Mouse (Mus musculus) NIH3T3 (cell line): ENCODE measurements at regions not wholly inside any gene's neighbourhood (a gene's known extent, or its start where the extent isn't known, plus 50 kb on each side); places are given as distances from the start of the nearest gene placed in this dataset.

Source experiments
- DNase-seq: peaks from one replicate; pipeline ENCODE4 v3.0.0-alpha.2; 2012; ENCODE audit warnings: low read depth

- DNase-seq: no peak
These were observed 175.6 kb downstream of the Rnf144b start for GRCm38 (mm10) chr13:47298010-47298409.

GRCm38 (mm10) chr13:47300486-47300885 lies 178.0 kb downstream of the Rnf144b start:
- DNase-seq: no peak

- peak; percentile 77 for DNase-seq
These were observed 178.6 kb downstream of the Rnf144b start for GRCm38 (mm10) chr13:47301070-47301469.

- no peak for DNase-seq
These were observed 187.0 kb downstream of the Rnf144b start for GRCm38 (mm10) chr13:47309492-47309891.

- no peak for DNase-seq
These were observed 188.3 kb downstream of the Rnf144b start for GRCm38 (mm10) chr13:47310751-47311202.

GRCm38 (mm10) chr13:47319549-47319948 lies 197.1 kb downstream of the Rnf144b start:
- no peak for DNase-seq

- no peak for DNase-seq
These were observed 199.4 kb downstream of the Rnf144b start for GRCm38 (mm10) chr13:47321876-47322275.

GRCm38 (mm10) chr13:47335996-47336684 lies 213.7 kb downstream of the Rnf144b start:
- peak; percentile 90 for DNase-seq

GRCm38 (mm10) chr13:47336865-47337441 lies 214.5 kb downstream of the Rnf144b start:
- no peak for DNase-seq

- no peak for DNase-seq
These were observed 217.0 kb downstream of the Rnf144b start for GRCm38 (mm10) chr13:47339411-47339810.

GRCm38 (mm10) chr13:47342361-47342760 lies 219.9 kb downstream of the Rnf144b start:
- no peak for DNase-seq

GRCm38 (mm10) chr13:47345576-47345975 lies 223.1 kb downstream of the Rnf144b start:
- no peak for DNase-seq

- DNase-seq: no peak
These were observed 225.4 kb downstream of the Rnf144b start for GRCm38 (mm10) chr13:47347835-47348234.

- DNase-seq: peak; percentile 86
These were observed 226.2 kb downstream of the Rnf144b start for GRCm38 (mm10) chr13:47348517-47349145.

GRCm38 (mm10) chr13:47354446-47354845 lies 232.0 kb downstream of the Rnf144b start:
- no peak for DNase-seq

- no peak for DNase-seq
These were observed 232.7 kb downstream of the Rnf144b start for GRCm38 (mm10) chr13:47355169-47355568.

GRCm38 (mm10) chr13:47358986-47359385 lies 236.5 kb downstream of the Rnf144b start:
- DNase-seq: peak; percentile 9

- no peak for DNase-seq
These were observed 243.3 kb downstream of the Rnf144b start for GRCm38 (mm10) chr13:47365776-47366175.

GRCm38 (mm10) chr13:47368041-47368823 lies 245.8 kb downstream of the Rnf144b start:
- DNase-seq: no peak

- DNase-seq: peak; percentile 27
These were observed 252.1 kb downstream of the Rnf144b start for GRCm38 (mm10) chr13:47374583-47374982.

GRCm38 (mm10) chr13:47391023-47391422 lies 268.6 kb downstream of the Rnf144b start:
- no peak for DNase-seq

GRCm38 (mm10) chr13:47397726-47398350 lies 275.4 kb downstream of the Rnf144b start:
- DNase-seq: no peak
